Mouse (Mus musculus): ENCODE results near the gene Adipor2. TPM values are rescaled to one million over a fixed set of nuclear protein-coding genes. Genes with fewer than 3 reads are reported as not detected.
A peak's percentile ranks its signal among the peaks of the same experiment; 100 is the strongest.

Gene Adipor2
- total RNA-seq, 2 experiments from 2014 or later: 38.4 to 39.3 TPM

DNA sequence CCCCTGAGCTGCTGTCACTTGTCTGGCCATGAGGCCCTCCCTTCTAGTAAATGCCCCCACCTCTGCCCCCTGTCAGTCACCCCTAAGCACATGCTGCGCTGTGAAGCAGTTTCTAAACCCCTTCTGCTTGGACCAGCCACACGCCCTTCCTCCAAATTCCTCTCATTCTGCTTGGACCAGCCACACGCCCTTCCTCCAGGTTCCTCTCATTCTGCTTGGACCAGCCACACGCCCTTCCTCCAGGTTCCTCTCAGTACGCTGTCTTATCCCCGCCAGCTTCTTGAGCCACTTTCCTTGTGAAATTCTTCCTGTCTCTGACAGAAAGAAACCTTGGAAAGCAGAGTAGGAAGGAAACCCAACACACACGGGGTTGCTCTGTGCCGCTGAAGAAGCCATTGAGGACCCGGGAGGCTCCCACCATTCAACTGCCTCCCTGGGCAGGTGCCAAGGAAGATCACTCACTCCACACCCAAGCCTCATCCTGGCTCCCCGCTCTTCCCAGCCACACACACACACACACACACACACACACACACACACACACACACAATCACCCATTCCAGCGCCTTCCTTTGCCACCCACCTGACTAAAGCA lies 88.9 kb downstream of the Adipor2 start:
- DNase-seq (ENCODE audit: low spot score in 2 of 2): peak in 1 of 2 experiments; percentile 45
- intact Hi-C loops (cut with DNase I): loop anchor here (1.0 to 5.0 kb wide), 2 partner anchors 15 to 46 kb away; no protein-coding TSS in a partner anchor

DNA sequence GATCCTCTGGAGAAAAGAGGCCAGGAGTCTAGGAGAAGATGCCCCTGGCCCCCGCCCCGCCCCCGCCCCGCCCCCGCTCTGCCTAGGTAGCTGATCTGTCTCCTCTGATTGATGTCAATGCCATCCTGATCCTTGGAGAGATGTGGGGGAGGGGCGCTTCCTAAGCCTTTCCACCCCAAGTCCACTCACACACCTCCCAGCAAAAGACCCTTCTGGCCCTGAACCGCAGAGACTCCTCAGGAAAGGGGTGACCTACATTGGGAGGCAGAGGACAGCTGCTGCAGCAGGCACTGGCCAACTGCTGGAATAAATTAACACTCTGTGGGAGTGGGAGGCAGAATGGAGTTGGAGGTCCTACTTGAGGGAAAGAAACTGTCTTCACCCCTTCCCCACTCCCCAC lies 91.0 kb downstream of the Adipor2 start:
- intact Hi-C loops (cut with DNase I): loop anchor here (5.0 kb wide), 1 partner anchor 44 kb away; no protein-coding TSS in a partner anchor
- no peak for DNase-seq (ENCODE audit: low spot score in 2 of 2)

DNA sequence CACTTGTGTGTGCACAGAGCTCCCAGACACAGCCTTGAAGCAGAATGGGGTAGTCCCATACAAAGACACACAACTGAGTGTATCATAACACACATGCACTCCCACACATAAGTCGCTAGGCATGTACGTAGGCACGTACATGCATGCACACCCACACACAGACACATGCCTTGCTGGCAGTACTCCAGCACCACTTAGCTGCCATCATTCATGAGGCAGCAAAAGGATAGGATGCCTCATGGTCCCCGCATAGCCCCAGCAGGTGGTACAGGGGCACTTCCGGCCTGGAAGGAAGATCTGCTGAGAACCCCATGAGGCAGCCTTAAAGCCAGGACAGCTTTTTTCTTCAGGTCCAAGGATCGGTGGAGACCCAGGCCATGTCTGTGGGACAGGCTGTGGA lies 91.5 kb downstream of the Adipor2 start:
- intact Hi-C loops (cut with DNase I): loop anchor here (5.0 kb wide), 1 partner anchor 44 kb away; no protein-coding TSS in a partner anchor
- no peak for DNase-seq (ENCODE audit: low spot score in 2 of 2)

DNA sequence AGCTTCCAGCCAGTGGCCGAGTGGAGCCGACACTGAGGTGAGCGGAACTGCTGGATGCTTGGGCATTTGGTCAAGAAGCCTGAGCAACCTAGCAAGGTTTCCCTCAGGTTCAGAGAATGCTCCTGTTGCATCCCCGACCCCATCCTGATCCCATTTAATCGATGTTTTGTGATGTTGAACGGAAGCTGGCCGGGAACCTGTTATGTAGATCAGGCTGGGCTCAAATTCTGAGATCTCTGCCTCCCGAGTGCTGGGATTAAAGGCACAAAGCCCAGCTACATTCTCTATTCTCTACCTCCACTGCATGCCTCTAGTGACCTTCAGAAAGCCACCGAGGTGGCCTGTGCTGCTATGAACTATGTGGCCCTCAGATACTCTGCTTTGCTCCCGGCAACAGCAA lies 92.7 kb downstream of the Adipor2 start:
- DNase-seq (ENCODE audit: low spot score in 2 of 2): no peak
- intact Hi-C loops (cut with DNase I): loop anchor here (5.0 kb wide), 1 partner anchor 42 kb away; no protein-coding TSS in a partner anchor

DNA sequence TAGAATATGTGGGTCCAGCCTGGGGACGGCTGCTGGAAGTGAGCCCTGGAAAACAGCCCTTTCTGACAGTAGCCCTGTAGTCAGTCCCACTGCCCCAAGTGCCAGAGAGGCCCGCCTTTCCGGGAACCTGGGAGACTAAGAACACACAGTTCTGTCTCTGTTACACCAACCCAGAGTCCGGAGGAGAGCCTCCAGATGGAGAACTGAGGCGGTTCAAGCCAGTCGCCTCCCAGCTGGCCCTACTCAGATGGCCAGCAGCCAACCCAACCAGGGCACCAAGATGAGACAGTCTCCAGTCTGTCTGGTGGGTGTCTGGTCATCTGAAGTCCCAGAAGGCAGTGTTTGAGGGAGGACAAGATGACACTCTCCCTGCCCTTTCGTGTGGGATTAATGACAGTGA lies 95.8 kb downstream of the Adipor2 start:
- DNase-seq (ENCODE audit: low spot score in 2 of 2): peak in 1 of 2 experiments; percentile 38
- intact Hi-C loops (cut with DNase I): no loop called here

DNA sequence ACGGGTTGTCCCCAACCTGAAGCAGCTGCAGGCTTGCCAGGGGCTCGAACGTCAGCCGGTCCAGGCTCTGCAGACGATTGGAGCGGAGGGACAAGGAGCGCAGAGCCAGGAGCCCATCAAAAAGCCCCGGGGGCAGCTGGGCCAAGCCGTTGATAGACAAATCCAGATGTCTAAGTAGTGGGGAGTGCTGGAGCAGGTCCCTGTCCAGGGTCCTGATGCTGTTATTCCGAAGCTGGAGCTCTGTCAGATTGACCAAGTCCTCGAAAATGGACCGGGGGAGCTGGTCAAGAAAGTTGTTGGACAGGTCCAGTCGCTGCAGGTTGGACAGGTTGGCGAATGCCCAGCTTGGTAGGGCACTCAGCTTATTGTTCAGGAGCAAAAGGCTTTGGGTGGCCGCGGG lies 97.0 kb downstream of the Adipor2 start:
- intact Hi-C loops (cut with DNase I): no loop called here
- DNase-seq (ENCODE audit: low spot score in 2 of 2): no peak

DNA sequence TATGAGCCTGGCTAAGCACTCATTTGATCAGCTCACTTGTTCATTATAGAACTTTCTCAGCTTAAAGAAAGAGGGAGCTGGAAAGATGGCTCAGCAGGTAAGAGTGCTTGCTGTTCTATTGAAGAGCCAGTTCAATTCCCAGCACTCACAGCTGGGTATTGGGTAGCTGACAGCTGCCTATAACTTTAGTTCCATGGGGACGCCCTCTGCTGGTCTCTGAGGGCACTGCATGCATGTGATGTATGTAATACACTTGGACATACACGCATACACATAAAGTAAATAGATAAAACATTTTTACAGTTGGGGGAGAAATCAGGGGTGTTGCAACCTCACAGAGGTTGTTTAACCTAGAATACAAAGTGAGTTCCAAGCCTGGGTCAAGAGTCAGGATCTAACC lies 98.1 kb downstream of the Adipor2 start:
- no peak for DNase-seq (ENCODE audit: low spot score in 2 of 2)
- intact Hi-C loops (cut with DNase I): loop anchor here (5.0 kb wide), 1 partner anchor 82 kb away; the partner anchor contains the start of gene Cacna2d4

DNA sequence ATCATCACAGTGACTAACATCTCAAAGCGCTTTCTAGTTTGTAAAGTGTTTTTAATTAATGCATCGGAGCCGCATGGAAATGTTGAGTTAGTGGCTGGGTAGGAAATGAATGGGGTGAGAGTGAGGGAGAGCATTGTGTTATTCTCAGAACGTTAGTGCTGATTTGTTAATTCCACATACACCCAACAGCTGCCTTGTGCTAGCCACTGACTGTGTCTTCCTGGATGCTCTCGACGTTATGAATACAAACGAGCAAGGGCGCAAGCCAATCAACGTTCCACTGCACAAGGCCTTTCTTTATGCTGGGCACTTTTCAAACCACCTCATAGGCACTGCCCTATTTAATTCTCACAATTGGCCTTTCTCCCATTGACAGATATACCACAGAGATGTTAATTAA lies 98.8 kb downstream of the Adipor2 start:
- DNase-seq (ENCODE audit: low spot score in 2 of 2): no peak
- intact Hi-C loops (cut with DNase I): loop anchor here (5.0 kb wide), 1 partner anchor 81 kb away; the partner anchor contains the start of gene Cacna2d4

DNA sequence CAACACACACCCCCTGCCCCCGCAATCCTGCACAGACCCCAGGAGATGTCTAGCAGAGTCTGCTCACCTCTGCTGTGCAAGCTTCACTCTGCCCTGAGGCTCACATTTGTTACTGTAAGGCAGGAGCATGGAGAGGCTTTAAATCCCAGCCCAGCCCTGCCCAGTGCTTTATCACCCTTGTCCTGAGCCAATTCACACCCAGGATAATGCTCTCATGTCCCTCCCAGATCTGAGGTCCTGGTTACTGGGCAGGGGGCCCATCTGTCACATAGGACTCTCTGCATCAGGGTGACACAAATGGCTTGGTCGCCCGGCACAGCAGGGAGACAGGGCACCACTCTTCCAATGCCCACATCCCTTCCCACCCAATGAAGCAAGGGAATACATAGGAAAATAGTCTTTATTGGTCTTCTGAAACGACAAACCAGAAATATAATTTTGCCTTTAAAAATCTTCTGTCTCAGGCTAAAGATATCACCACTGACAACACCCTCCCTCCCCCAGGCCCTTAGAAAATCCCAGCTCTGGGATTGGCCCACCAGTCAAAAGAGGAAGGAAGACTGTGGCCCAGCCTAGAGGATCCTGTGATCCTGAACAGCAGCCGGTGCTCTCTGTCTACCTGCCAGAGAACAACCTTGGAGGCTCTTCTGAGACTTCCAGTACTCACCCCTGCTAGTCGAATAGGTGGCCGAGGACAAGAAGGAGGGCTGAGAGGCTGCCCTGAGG lies 102.6 kb downstream of the Adipor2 start:
- intact Hi-C loops (cut with DNase I): loop anchor here (5.0 kb wide), 1 partner anchor 78 kb away; the partner anchor contains the start of gene Cacna2d4

DNA sequence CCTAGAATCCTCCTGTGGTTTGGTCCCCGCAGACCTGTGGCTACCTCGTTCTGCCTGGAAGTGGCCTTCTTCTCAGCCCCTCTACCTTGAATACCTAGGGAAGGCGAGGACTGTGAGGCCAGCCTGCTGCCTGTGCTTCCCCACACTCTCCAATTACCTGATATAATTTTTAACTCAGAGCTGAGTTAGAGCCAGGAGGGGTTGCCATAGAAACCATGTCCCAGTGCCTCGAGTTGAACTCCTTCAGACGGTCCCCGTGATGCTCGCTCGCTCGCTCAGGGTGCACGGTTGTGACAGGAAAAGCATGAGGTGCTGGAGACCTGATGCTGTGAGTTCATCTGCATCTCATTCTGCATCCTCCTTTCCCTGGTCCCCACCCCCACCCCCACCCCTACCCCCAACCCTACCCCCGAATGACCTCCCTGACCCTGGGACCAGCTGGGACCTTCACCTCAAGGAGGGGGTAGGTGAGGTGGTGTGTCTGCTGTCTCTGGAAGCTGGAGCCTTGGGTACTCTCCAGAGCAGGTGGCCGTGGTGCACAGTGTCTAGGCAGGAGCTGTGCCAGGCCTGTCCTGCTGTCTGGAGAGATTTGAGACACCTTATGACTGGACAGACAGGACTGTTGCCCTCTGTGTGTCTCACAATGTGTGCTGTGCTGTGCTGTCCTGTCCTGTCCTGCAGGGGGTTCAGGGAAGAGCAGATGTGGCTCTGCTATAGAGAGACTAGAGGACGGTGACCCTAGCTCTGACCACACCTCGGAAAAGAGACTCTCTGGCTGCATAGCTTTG lies 103.7 kb downstream of the Adipor2 start:
- intact Hi-C loops (cut with DNase I): loop anchor here (1.0 kb wide), 1 partner anchor 16 kb away; no protein-coding TSS in a partner anchor
- no peak for DNase-seq (ENCODE audit: low spot score in 2 of 2)

More for the DNA sequence above, 102.6 kb downstream of the Adipor2 start:
- peak in 1 of 2 experiments; percentile 46 for DNase-seq (ENCODE audit: low spot score in 2 of 2)

DNA sequence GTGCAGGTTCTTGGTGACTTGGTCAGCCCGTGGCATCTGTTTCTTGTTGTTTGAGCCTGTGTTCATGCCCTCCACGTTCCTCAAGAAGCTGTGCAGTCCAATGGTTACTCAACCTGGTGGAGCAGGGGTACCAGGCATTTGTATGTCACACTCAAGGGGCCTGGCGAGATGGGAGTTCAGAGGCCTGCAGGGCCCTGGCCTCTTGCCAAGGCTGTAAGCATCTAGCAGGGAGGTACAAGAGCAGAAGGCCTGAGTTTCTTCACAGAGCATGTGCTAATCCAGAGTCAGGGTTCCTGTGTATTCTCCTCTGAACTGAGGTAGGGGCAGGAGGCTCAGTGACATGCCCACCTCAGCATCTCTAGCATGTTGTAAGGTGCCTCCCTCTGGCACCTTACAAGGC lies 104.4 kb downstream of the Adipor2 start:
- intact Hi-C loops (cut with DNase I): loop anchor here (1.0 kb wide), 1 partner anchor 16 kb away; no protein-coding TSS in a partner anchor
- DNase-seq (ENCODE audit: low spot score in 2 of 2): no peak

DNA sequence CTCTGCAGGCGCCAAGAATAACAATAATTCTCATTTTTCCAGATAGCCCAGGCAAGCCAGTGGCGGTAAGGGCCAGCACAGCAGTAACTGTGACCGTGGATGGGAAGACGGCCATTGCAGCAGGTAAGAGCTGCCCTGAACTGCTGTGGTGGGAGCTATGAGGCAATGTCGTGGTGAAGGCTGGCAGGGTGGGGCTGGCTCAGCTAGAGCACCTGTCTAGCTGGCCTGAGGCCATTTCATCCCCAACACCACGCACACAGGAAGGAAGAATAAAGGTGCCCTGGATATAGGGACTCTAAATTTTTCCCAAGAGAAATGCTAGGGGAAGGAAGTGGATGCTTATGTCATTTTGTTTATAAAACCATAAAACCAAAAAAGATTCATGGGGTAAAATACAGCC lies 105.1 kb downstream of the Adipor2 start:
- intact Hi-C loops (cut with DNase I): no loop called here
- no peak for DNase-seq (ENCODE audit: low spot score in 2 of 2)

DNA sequence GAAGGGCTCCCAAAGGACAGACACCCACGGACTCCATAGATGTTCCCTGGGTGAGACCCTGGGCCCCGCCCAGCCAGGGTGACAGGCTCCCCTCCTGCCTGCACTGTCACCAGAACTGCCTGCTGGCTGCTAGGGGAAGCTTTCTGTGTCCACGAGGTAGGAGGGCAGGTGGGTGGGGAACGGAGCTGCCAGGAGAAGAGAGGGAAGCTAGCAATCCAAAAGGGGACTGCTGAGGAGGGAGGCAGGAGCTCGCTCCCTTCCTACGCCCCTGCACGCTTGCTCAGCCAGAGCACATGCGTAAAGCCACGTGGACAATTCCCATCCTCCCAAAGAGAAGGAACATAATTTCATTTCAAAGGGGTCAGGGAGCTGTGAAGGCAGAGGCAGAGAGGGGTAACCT lies 107.3 kb downstream of the Adipor2 start:
- DNase-seq (ENCODE audit: low spot score in 2 of 2): peak; percentile 75 to 84
- intact Hi-C loops (cut with DNase I): no loop called here

DNA sequence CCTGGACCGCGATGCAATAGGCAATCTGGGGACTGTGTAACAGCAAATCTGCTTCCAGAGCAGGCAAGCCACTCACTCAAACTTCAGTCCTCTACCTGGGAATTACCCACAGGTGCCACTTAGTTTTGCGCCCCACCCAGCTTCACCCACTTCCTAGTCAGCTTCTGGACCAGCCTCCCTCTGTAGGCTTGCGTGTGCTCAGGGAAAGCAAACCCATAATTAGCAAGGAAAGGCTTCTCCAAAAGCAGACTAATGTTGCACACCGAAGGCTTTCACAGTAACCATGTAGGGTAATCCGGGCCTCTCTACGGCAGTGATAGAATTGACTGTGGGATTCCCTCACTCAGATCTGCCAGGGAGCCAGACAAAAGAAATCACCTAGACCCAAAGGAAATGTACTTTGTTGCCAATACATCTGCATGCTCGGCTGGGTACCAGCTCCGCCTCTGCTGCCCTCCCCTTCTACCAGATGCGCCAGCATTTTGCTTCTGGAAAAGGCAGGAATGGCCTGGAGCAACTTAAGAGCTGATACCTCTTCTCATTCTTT lies 109.6 kb downstream of the Adipor2 start:
- no peak for DNase-seq (ENCODE audit: low spot score in 2 of 2)
- intact Hi-C loops (cut with DNase I): no loop called here

DNA sequence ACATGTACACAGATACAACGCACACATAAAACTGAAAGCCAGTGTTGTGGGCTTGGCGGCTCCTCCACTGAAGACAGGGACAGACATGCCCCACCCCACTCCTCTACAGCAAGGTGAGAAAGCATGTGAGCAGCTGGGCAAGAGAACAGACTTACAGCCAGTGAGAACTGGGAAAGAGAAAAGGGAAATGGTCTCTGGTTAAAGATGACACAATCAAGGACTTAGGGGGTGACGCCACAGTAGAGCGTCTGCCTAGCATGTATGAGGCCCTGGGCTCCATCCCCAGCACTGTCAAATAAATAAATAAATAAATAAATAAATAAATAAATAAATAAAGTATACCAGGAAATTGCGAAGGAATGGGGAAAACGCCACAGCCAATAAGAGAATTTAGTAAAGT lies 114.2 kb downstream of the Adipor2 start:
- DNase-seq (ENCODE audit: low spot score in 2 of 2): no peak
- intact Hi-C loops (cut with DNase I): no loop called here

Other genes with a start within 250 kb of the Adipor2 start
- gene Dcp1b, start 242.5 kb downstream of the Adipor2 start, total RNA-seq (2021): 10 to 100 TPM; 17.1 to 23.3 TPM
- 10 to 100 TPM; 52.3 to 81.7 TPM for gene Cacna1c, start 221.3 kb downstream of the Adipor2 start, total RNA-seq (2021)
- gene Cacna2d4, start 181.2 kb downstream of the Adipor2 start, total RNA-seq (2021): 1 to 10 TPM; 2.2 to 2.5 TPM
- 10 to 100 TPM; 55.9 to 59.8 TPM for gene Lrtm2, start 86.9 kb downstream of the Adipor2 start, total RNA-seq (2021)
- gene Fbxl14, start 62.0 kb upstream of the Adipor2 start, total RNA-seq (2021): 10 to 100 TPM; 31.8 to 35.5 TPM
- gene Wnt5b, start 126.6 kb upstream of the Adipor2 start, total RNA-seq (2021): 1 to 10 TPM; 1.4 to 1.6 TPM

Measured in left cerebral cortex, postnatal 36 days (tissue).